Mouse (Mus musculus): ENCODE data around the gene Fam20a. TPM values are rescaled to one million over a fixed set of nuclear protein-coding genes. Genes with fewer than 3 reads are reported as not detected.

Fam20a gene
- polyA plus RNA-seq, 2 experiments = 3.0 to 3.8 TPM

DNA sequence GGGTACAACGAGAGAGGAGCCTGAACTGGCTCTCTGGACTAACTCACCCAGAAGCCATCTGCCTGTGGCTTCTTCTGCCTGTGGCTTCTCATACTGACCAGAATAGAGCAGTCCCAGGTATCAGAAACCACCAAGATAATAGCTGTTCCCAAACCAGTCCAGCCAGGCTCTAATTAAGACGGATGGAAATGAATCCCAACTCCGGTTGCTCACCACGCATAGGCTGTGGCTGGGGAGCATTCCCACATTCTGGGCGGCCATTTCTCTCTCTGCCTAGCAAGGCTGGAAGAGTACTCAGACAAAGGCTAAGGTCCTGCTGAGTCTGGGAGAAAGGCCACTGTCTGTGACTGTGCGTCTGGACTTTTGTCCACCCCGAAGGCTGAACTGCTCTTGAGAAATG lies 5.1 kb downstream of the Fam20a start:
- WGBS (ENCODE audit: insufficient replicate concordance) = 63% methylated on average over 7 of the region's 7 CpGs

DNA sequence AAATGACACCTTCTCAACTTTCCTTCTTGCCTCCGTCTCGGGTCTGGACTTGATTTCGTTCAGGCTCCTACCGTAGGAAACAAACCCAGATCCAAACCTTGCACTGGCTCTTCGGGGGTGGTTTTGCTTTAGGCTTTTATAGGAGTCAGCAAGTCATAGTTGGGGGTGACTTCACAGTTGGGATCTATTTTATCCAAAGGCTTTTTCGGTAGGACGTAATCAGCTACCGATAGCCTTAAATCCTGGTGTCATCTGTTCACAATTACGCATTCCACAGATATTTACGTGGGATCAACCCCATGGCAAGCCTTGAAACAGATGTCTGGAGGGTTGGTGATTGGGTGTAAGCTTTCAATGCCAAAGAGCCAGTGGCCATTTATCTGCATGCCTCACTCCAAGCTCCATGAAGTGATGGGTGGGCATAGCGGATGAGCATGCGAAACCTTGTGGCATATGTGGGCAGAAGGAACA lies 6.7 kb downstream of the Fam20a start:
- no peak overlapping the region for H3K4me2 ChIP-seq (ENCODE audit: low read depth)
- peaks cover 0 to 11% of the 10 kb centered on the region in 2 experiments; a peak in 1 of 4 replicates for H3K4me1 ChIP-seq (replicated peaks; ENCODE audit: control insufficient read depth in 2 of 2, insufficient read depth in 2 of 2, low read length in 1 of 2)
- ATAC-seq (ENCODE audit: insufficient read depth) = no peak
- no peak overlapping the region for H3K9ac ChIP-seq (replicated peaks)
- H3K4me3 ChIP-seq (ENCODE audit: insufficient read depth in 1 of 2, low read depth in 2 of 2, low read length in 2 of 2) = no peak overlapping the region
- TF ChIP-seq EP300 (IDR thresholded peaks at IDR 0.05; ENCODE audit: low read depth) (no peak), CTCF (IDR thresholded peaks at IDR 0.05; ENCODE audit: low read depth) (no peak)
- H3K36me3 ChIP-seq (replicated peaks; ENCODE audit: control insufficient read depth, insufficient read depth, low read depth) = no peaks in the 10 kb centered on the region
- no peak overlapping the region for H3K27ac ChIP-seq
- no peaks in the 10 kb centered on the region for H3K9me3 ChIP-seq (ENCODE audit: control insufficient read depth, low read length)
- DNase-seq (ENCODE audit: low read depth in 3 of 3, low spot score in 3 of 3) = no peak
- 75% methylated on average over 12 of the region's 12 CpGs for WGBS (ENCODE audit: insufficient replicate concordance)
- H3K27me3 ChIP-seq (ENCODE audit: control insufficient read depth, insufficient read depth, low read length) = no peaks in the 10 kb centered on the region

More for the DNA sequence above, 5.1 kb downstream of the Fam20a start:
- Histone ChIP-seq H3K4me2 (ENCODE audit: low read depth) (no peak overlapping the region), H3K9me3 (ENCODE audit: control insufficient read depth, low read length) (no peaks in the 10 kb centered on the region), H3K4me1 (replicated peaks; ENCODE audit: control insufficient read depth in 2 of 2, insufficient read depth in 2 of 2, low read length in 1 of 2) (peaks cover 0 to 11% of the 10 kb centered on the region in 2 experiments; a peak in 1 of 4 replicates), H3K36me3 (replicated peaks; ENCODE audit: control insufficient read depth, insufficient read depth, low read depth) (no peaks in the 10 kb centered on the region), H3K4me3 (ENCODE audit: insufficient read depth in 1 of 2, low read depth in 2 of 2, low read length in 2 of 2) (no peak overlapping the region), H3K27ac (no peak overlapping the region), H3K27me3 (ENCODE audit: control insufficient read depth, insufficient read depth, low read length) (peaks cover 8% of the 10 kb centered on the region; the same call in 1 of the 2 replicates), H3K9ac (replicated peaks) (no peak overlapping the region)
- ATAC-seq (ENCODE audit: insufficient read depth) = no peak
- TF ChIP-seq CTCF (IDR thresholded peaks at IDR 0.05; ENCODE audit: low read depth) (no peak), EP300 (IDR thresholded peaks at IDR 0.05; ENCODE audit: low read depth) (no peak)
- no peak for DNase-seq (ENCODE audit: low read depth in 3 of 3, low spot score in 3 of 3)

DNA sequence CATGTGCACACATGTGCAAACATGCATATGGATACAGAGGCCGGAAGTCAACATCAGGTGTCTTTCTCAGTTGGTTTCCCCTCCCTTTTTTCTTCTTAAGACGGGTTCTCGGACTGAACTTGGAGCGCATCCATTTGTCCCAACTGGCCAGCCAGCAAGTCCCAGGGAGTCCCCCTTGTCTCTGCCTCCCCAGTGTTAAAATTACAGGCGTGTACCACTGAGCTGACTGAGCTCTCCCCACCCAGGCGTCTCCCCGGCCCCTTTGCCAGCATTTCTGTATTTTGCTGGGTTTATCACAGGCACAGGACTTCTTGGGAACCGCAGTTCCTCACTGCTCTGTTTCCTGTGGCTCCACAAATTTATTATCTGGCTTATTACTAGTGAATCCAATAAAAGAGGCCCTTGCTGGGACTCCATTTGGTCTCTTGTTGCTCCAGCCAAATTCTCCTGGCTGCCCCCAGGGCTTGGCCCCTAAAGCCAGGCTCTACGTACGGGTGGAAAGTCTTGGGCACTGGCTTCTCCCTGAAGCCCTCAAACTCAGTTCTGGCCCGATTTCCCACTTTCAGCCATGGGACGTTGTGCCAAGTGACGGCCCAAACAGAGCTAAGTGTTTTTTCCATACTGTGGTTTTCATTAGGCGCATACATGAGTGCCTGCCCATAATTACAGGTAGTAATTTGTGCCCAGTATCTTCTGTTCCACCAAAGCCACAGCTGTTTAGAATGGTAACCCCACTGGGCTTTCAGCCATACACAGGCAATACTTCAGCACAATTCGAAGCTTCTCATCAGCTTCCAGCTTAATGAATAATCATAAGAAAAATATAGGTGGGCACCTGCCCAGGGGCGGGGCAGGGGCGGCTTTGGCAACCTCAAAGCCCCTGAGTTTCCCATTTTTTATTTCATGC lies 7.5 kb downstream of the Fam20a start:
- Histone ChIP-seq H3K27ac (no peak overlapping the region), H3K27me3 (ENCODE audit: control insufficient read depth, insufficient read depth, low read length) (no peaks in the 10 kb centered on the region), H3K9me3 (ENCODE audit: control insufficient read depth, low read length) (no peaks in the 10 kb centered on the region), H3K4me2 (ENCODE audit: low read depth) (no peak overlapping the region), H3K4me1 (replicated peaks; ENCODE audit: control insufficient read depth in 2 of 2, insufficient read depth in 2 of 2, low read length in 1 of 2) (peaks cover 0 to 14% of the 10 kb centered on the region in 2 experiments; a peak in 1 of 4 replicates), H3K36me3 (replicated peaks; ENCODE audit: control insufficient read depth, insufficient read depth, low read depth) (no peaks in the 10 kb centered on the region), H3K9ac (replicated peaks) (no peak overlapping the region), H3K4me3 (ENCODE audit: insufficient read depth in 1 of 2, low read depth in 2 of 2, low read length in 2 of 2) (no peak overlapping the region)
- TF ChIP-seq EP300 (IDR thresholded peaks at IDR 0.05; ENCODE audit: low read depth) = no peak
- no peak for TF ChIP-seq CTCF (IDR thresholded peaks at IDR 0.05; ENCODE audit: low read depth)
- DNase-seq (ENCODE audit: low read depth in 3 of 3, low spot score in 3 of 3) = no peak
- ATAC-seq (ENCODE audit: insufficient read depth) = no peak
- 64% methylated on average over 17 of the region's 17 CpGs for WGBS (ENCODE audit: insufficient replicate concordance)

DNA sequence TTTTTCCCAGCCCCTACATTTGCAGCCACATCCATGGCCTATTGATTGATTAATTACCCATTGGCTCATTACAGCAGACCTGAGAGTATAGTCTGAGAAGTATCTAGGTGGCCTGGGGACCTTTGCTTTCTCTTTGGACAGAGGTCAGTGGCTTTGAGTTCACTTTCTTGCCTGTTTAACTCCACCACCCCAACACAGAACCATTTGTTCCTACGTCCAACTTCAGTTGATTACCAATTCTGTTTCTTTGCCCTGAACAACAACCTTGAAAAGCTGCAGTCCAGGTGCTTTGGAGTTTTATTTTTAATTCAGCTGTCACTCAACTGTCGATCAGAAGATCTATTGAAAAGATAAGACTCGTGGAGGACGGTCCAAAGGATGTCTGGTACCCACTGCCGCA lies 12.6 kb downstream of the Fam20a start:
- H3K4me2 ChIP-seq (ENCODE audit: low read depth) = no peak overlapping the region
- WGBS (ENCODE audit: insufficient replicate concordance) = 52% methylated on average over 5 of the region's 5 CpGs
- no peak for DNase-seq (ENCODE audit: low read depth in 3 of 3, low spot score in 3 of 3)

DNA sequence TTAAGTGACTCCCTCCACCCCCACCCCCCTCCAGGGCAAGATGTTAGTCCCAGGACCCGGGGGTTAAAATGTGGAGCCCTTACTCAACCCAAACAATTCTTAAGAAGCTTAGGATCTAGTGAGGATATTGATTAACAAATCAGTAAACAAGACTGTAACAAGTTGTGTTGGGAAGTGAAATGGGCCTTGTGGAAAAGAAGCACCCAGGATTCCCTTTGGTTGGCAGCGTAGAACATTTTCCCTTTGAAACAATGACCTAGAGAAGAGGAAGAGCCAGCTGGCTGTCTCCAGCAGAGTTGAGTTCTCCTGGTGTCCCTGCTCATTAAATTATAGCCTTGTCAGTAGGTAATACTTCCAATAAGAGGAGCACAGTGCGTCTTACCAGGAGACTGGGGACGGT lies 13.3 kb downstream of the Fam20a start:
- Histone ChIP-seq H3K9ac (replicated peaks) (no peak overlapping the region), H3K27ac (no peak overlapping the region), H3K4me3 (ENCODE audit: insufficient read depth in 1 of 2, low read depth in 2 of 2, low read length in 2 of 2) (no peak overlapping the region), H3K27me3 (ENCODE audit: control insufficient read depth, insufficient read depth, low read length) (no peaks in the 10 kb centered on the region), H3K36me3 (replicated peaks; ENCODE audit: control insufficient read depth, insufficient read depth, low read depth) (no peaks in the 10 kb centered on the region), H3K9me3 (ENCODE audit: control insufficient read depth, low read length) (no peaks in the 10 kb centered on the region), H3K4me2 (ENCODE audit: low read depth) (no peak overlapping the region), H3K4me1 (replicated peaks; ENCODE audit: control insufficient read depth in 2 of 2, insufficient read depth in 2 of 2, low read length in 1 of 2) (peaks cover 0 to 13% of the 10 kb centered on the region in 2 experiments; a peak in 2 of 4 replicates)
- no peak for DNase-seq (ENCODE audit: low read depth in 3 of 3, low spot score in 3 of 3)
- TF ChIP-seq EP300 (IDR thresholded peaks at IDR 0.05; ENCODE audit: low read depth) (no peak), CTCF (IDR thresholded peaks at IDR 0.05; ENCODE audit: low read depth) (no peak)
- no peak for ATAC-seq (ENCODE audit: insufficient read depth)
- 67% methylated on average over 4 of the region's 4 CpGs for WGBS (ENCODE audit: insufficient replicate concordance)

More for the DNA sequence above, 12.6 kb downstream of the Fam20a start:
- Histone ChIP-seq H3K36me3 (replicated peaks; ENCODE audit: control insufficient read depth, insufficient read depth, low read depth) (no peaks in the 10 kb centered on the region), H3K27ac (no peak overlapping the region), H3K4me3 (ENCODE audit: insufficient read depth in 1 of 2, low read depth in 2 of 2, low read length in 2 of 2) (no peak overlapping the region), H3K9me3 (ENCODE audit: control insufficient read depth, low read length) (no peaks in the 10 kb centered on the region), H3K4me1 (replicated peaks; ENCODE audit: control insufficient read depth in 2 of 2, insufficient read depth in 2 of 2, low read length in 1 of 2) (peaks cover 0 to 11% of the 10 kb centered on the region in 2 experiments; a peak in 2 of 4 replicates), H3K27me3 (ENCODE audit: control insufficient read depth, insufficient read depth, low read length) (no peaks in the 10 kb centered on the region), H3K9ac (replicated peaks) (no peak overlapping the region)
- TF ChIP-seq EP300 (IDR thresholded peaks at IDR 0.05; ENCODE audit: low read depth) (no peak), CTCF (IDR thresholded peaks at IDR 0.05; ENCODE audit: low read depth) (no peak)
- ATAC-seq (ENCODE audit: insufficient read depth) = no peak

Measured in liver, embryonic 14.5 days (tissue).